Mouse (Mus musculus) neural tube, embryonic 12.5 days (tissue): ENCODE data around the gene Ctsl. TPM values are rescaled to one million over a fixed set of nuclear protein-coding genes. Genes with fewer than 3 reads are reported as not detected.

Experiments
- ATAC-seq: fragments of 200-750 bp; cut with Nextera tagmentation; 2 replicates; pipeline ENCODE4 v1.8.0; 2017; ENCODE audit warnings: low read depth, mild to moderate bottlenecking, moderate TSS enrichment, moderate library complexity; ENCODE audit not compliant: low FRiP score
- H3K27ac ChIP-seq: fragments of 300-500 bp; sonication (generic); 2 replicates; pipeline ENCODE4 v1.5.1; 2016
- H3K27me3 ChIP-seq: fragments of 300-500 bp; sonication (generic); replicated peaks from 2 replicates; pipeline ENCODE4 v1.6.1; 2016; ENCODE audit warnings: mild to moderate bottlenecking
- H3K36me3 ChIP-seq: fragments of 300-500 bp; sonication (generic); 2 replicates; pipeline ENCODE4 v1.6.1; 2016; ENCODE audit warnings: mild to moderate bottlenecking
- H3K4me1 ChIP-seq: fragments of 300-500 bp; sonication (generic); 2 replicates; pipeline ENCODE4 v1.6.1; 2016
- H3K4me2 ChIP-seq: fragments of 300-500 bp; sonication (generic); replicated peaks from 2 replicates; pipeline ENCODE4 v1.6.1; 2016; ENCODE audit warnings: mild to moderate bottlenecking
- H3K4me3 ChIP-seq: fragments of 300-500 bp; sonication (generic); 2 replicates; pipeline ENCODE4 v1.5.1; 2016
- H3K9ac ChIP-seq: fragments of 300-500 bp; sonication (generic); 2 replicates; pipeline ENCODE4 v1.6.1; 2016; ENCODE audit warnings: mild to moderate bottlenecking
- H3K9me3 ChIP-seq: fragments of 300-500 bp; sonication (generic); 2 replicates; pipeline ENCODE4 v1.6.1; 2016; ENCODE audit warnings: mild to moderate bottlenecking
- WGBS: fragments of 180-500 bp; shearing (Covaris S2); methylation state at CpG from one replicate; pipeline ENCODE4 v1.1.7; 2016; 5-methylcytosine and 5-hydroxymethylcytosine counted together
- polyA plus RNA-seq: library from polyadenylated mRNA; unstranded; fragments of >200 nt; fragmentation: Nextera tagmentation; extraction: Ambion mirVana; gene quantifications from 2 replicates; pipeline ENCODE4 v1.2.1, GENCODE M21; 2016

Gene Ctsl
- polyA plus RNA-seq, 1 experiment from 2014 or later: 136 TPM

GRCm38 (mm10) chr13:64333102-64333501 lies 37.6 kb downstream of the Ctsl start:
- Histone ChIP-seq H3K9ac (no peak overlapping the region), H3K4me3 (no peak overlapping the region), H3K36me3 (no peaks in the 10 kb centered on the region), H3K4me1 (no peaks in the 10 kb centered on the region), H3K4me2 (no peak overlapping the region), H3K27me3 (no peaks in the 10 kb centered on the region), H3K9me3 (no peaks in the 10 kb centered on the region), H3K27ac (no peak overlapping the region)
- 91% methylated on average over 3 of the region's 3 CpGs for WGBS
- ATAC-seq: no peak

GRCm38 (mm10) chr13:64332321-64332720 lies 38.4 kb downstream of the Ctsl start:
- WGBS: 88% methylated on average over 6 of the region's 6 CpGs
- H3K4me2 ChIP-seq: no peak overlapping the region
- no peaks in the 10 kb centered on the region for H3K4me1 ChIP-seq
- H3K4me3 ChIP-seq: no peak overlapping the region
- no peak overlapping the region for H3K9ac ChIP-seq
- no peak overlapping the region for H3K27ac ChIP-seq
- H3K27me3 ChIP-seq: no peaks in the 10 kb centered on the region
- H3K9me3 ChIP-seq: no peaks in the 10 kb centered on the region
- H3K36me3 ChIP-seq: no peaks in the 10 kb centered on the region
- no peak for ATAC-seq

GRCm38 (mm10) chr13:64322561-64323281 lies 48.0 kb downstream of the Ctsl start:
- WGBS: 79% methylated on average over 8 of the region's 8 CpGs

GRCm38 (mm10) chr13:64320334-64320733 lies 50.4 kb downstream of the Ctsl start:
- no peak for ATAC-seq
- Histone ChIP-seq H3K4me3 (no peak overlapping the region), H3K9ac (no peak overlapping the region), H3K9me3 (no peaks in the 10 kb centered on the region), H3K4me2 (no peak overlapping the region), H3K27me3 (no peaks in the 10 kb centered on the region), H3K36me3 (no peaks in the 10 kb centered on the region), H3K27ac (no peak overlapping the region), H3K4me1 (no peaks in the 10 kb centered on the region)
- WGBS: 81% methylated on average over 8 of the region's 8 CpGs

More at GRCm38 (mm10) chr13:64322561-64323281, 48.0 kb downstream of the Ctsl start:
- Histone ChIP-seq H3K9me3 (no peaks in the 10 kb centered on the region), H3K9ac (no peak overlapping the region), H3K36me3 (no peaks in the 10 kb centered on the region), H3K4me3 (no peak overlapping the region), H3K4me1 (no peaks in the 10 kb centered on the region), H3K27ac (no peak overlapping the region), H3K27me3 (no peaks in the 10 kb centered on the region), H3K4me2 (no peak overlapping the region)
- no peak for ATAC-seq

- Histone ChIP-seq H3K36me3 (no peaks in the 10 kb centered on the region), H3K9me3 (no peaks in the 10 kb centered on the region), H3K9ac (no peak overlapping the region), H3K27me3 (no peaks in the 10 kb centered on the region), H3K4me1 (no peaks in the 10 kb centered on the region), H3K27ac (no peak overlapping the region), H3K4me2 (no peak overlapping the region), H3K4me3 (no peak overlapping the region)
- no peak for ATAC-seq
These were observed 50.9 kb downstream of the Ctsl start for GRCm38 (mm10) chr13:64319782-64320181.

- Histone ChIP-seq H3K4me2 (no peak overlapping the region), H3K27me3 (no peaks in the 10 kb centered on the region), H3K9ac (no peak overlapping the region), H3K4me3 (no peak overlapping the region), H3K27ac (no peak overlapping the region), H3K36me3 (no peaks in the 10 kb centered on the region), H3K4me1 (no peaks in the 10 kb centered on the region), H3K9me3 (no peaks in the 10 kb centered on the region)
- no peak for ATAC-seq
- WGBS: 90% methylated on average over 2 of the region's 2 CpGs
These were observed 52.3 kb downstream of the Ctsl start for GRCm38 (mm10) chr13:64318355-64318754.

GRCm38 (mm10) chr13:64315483-64316050 lies 55.1 kb downstream of the Ctsl start:
- Histone ChIP-seq H3K4me1 (no peaks in the 10 kb centered on the region), H3K9me3 (no peaks in the 10 kb centered on the region), H3K9ac (no peak overlapping the region), H3K27ac (no peak overlapping the region), H3K27me3 (no peaks in the 10 kb centered on the region), H3K4me3 (no peak overlapping the region), H3K36me3 (no peaks in the 10 kb centered on the region), H3K4me2 (no peak overlapping the region)
- WGBS: 2% methylated on average over 3 of the region's 3 CpGs
- ATAC-seq: no peak

GRCm38 (mm10) chr13:64314041-64314440 lies 56.6 kb downstream of the Ctsl start:
- no peak overlapping the region for H3K9ac ChIP-seq
- 66% methylated on average over 3 of the region's 3 CpGs for WGBS
- no peak overlapping the region for H3K4me2 ChIP-seq

GRCm38 (mm10) chr13:64312916-64313289 lies 57.8 kb downstream of the Ctsl start:
- Histone ChIP-seq H3K4me1 (no peaks in the 10 kb centered on the region), H3K4me3 (peak overlapping the region; percentile 67), H3K27ac (no peak overlapping the region), H3K9me3 (no peaks in the 10 kb centered on the region), H3K4me2 (peak overlapping the region; percentile 64), H3K9ac (peak overlapping the region; percentile 64; the same call in 1 of the 2 replicates), H3K36me3 (0 out of 2 replicates have a peak, but pooled peaks cover 2% of the 10 kb centered on the region), H3K27me3 (no peaks in the 10 kb centered on the region)
- WGBS: 5% methylated on average over 2 of the region's 2 CpGs
- ATAC-seq: peak; percentile 57

More at GRCm38 (mm10) chr13:64314041-64314440, 56.6 kb downstream of the Ctsl start:
- Histone ChIP-seq H3K9me3 (no peaks in the 10 kb centered on the region), H3K27ac (no peak overlapping the region), H3K4me3 (no peak overlapping the region), H3K4me1 (no peaks in the 10 kb centered on the region), H3K36me3 (no peaks in the 10 kb centered on the region), H3K27me3 (no peaks in the 10 kb centered on the region)
- no peak for ATAC-seq

GRCm38 (mm10) chr13:64312024-64312915 lies 58.4 kb downstream of the Ctsl start, which contains the start of gene Aaed1:
Aaed1 (minus strand) TSS chr13:64312710.
- H3K4me1 ChIP-seq: no peaks in the 10 kb centered on the region
- peak; percentile 90 for ATAC-seq

GRCm38 (mm10) chr13:64311266-64311665 lies 59.4 kb downstream of the Ctsl start:
- no peak overlapping the region for H3K27ac ChIP-seq
- no peak overlapping the region for H3K9ac ChIP-seq
- 80% methylated on average over 1 of the region's 1 CpGs for WGBS
- H3K4me2 ChIP-seq: peak overlapping the region; percentile 64
- H3K4me1 ChIP-seq: no peaks in the 10 kb centered on the region
- 0 out of 2 replicates have a peak, but pooled peaks cover 3% of the 10 kb centered on the region for H3K36me3 ChIP-seq
- no peaks in the 10 kb centered on the region for H3K27me3 ChIP-seq
- no peaks in the 10 kb centered on the region for H3K9me3 ChIP-seq
- no peak for ATAC-seq
- no peak overlapping the region for H3K4me3 ChIP-seq

More at GRCm38 (mm10) chr13:64312024-64312915, 58.4 kb downstream of the Ctsl start, which contains the start of gene Aaed1:
- Histone ChIP-seq H3K36me3 (0 out of 2 replicates have a peak, but pooled peaks cover 3% of the 10 kb centered on the region), H3K27me3 (no peaks in the 10 kb centered on the region), H3K4me3 (peak within 1 kb of the TSS; percentile 67), H3K9me3 (no peaks in the 10 kb centered on the region), H3K4me2 (peak within 1 kb of the TSS; percentile 64), H3K27ac (peak within 1 kb of the TSS; percentile 68), H3K9ac (peak within 1 kb of the TSS; percentile 64)
- WGBS: under 1% methylated on average over 74 of the region's 74 CpGs

- H3K4me1 ChIP-seq: no peaks in the 10 kb centered on the region
- H3K9me3 ChIP-seq: no peaks in the 10 kb centered on the region
These were observed 60.1 kb downstream of the Ctsl start for GRCm38 (mm10) chr13:64310585-64310984.

More at GRCm38 (mm10) chr13:64310585-64310984, 60.1 kb downstream of the Ctsl start:
- H3K27me3 ChIP-seq: no peaks in the 10 kb centered on the region
- H3K36me3 ChIP-seq: 0 out of 2 replicates have a peak, but pooled peaks cover 3% of the 10 kb centered on the region
- no peak overlapping the region for H3K4me2 ChIP-seq
- no peak for ATAC-seq
- no peak overlapping the region for H3K27ac ChIP-seq
- no peak overlapping the region for H3K9ac ChIP-seq
- WGBS: 86% methylated on average over 6 of the region's 6 CpGs
- H3K4me3 ChIP-seq: no peak overlapping the region
